Mouse (Mus musculus): ENCODE measurements around the gene Fzd7. TPM values are rescaled to one million over a fixed set of nuclear protein-coding genes. Genes with fewer than 3 reads are reported as not detected.

Fzd7 gene
- total RNA-seq, 2 experiments from 2014 or later: 5.4 to 6.7 TPM

DNA sequence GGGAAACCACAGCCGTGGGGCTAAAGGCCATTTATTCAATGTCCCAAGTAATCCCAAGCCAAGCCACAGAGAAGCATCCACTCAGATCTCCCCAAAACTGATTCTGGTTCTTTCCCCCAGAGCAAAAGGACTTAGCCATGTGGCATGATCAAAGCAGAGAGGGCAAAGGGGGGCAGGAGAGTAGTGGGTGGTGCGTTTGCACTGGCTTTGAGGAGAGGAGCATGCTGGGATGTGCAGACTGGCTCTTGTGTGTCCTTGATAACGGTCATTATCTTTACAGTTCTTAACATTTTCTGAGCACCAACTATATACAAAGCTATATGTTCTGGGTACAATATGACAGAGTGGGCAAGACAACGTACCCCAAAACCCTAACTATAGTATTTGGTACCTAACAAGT lies 10.2 kb downstream of the Fzd7 start:
- Histone ChIP-seq H3K4me3 (no peak overlapping the region), H3K27ac (no peak overlapping the region)
- no peak for TF ChIP-seq CTCF (conservative IDR thresholded peaks at IDR 0.05)
- DNase-seq (ENCODE audit: low spot score in 2 of 2): no peak

DNA sequence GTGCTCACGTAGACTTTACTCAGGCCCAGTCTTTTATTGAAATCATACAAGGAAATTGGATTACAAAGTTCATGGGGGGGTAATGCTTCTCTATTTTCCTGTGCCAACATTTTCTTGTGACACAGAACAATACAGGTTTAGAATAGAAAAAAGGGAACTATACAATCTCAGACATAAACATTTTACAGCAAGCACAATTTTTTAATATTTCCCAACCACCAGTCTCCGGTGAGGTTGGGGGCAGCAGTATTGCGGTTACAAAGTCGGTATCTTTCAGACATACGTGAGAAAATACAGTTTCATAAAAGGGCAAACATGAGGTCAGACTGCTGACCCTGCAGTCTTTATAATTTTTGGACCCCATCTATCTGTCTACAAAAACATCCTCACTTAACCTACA lies 13.7 kb downstream of the Fzd7 start:
- DNase-seq (ENCODE audit: low spot score in 2 of 2): no peak
- no peak for TF ChIP-seq CTCF (conservative IDR thresholded peaks at IDR 0.05)
- Histone ChIP-seq H3K4me3 (no peak overlapping the region), H3K27ac (no peak overlapping the region)

DNA sequence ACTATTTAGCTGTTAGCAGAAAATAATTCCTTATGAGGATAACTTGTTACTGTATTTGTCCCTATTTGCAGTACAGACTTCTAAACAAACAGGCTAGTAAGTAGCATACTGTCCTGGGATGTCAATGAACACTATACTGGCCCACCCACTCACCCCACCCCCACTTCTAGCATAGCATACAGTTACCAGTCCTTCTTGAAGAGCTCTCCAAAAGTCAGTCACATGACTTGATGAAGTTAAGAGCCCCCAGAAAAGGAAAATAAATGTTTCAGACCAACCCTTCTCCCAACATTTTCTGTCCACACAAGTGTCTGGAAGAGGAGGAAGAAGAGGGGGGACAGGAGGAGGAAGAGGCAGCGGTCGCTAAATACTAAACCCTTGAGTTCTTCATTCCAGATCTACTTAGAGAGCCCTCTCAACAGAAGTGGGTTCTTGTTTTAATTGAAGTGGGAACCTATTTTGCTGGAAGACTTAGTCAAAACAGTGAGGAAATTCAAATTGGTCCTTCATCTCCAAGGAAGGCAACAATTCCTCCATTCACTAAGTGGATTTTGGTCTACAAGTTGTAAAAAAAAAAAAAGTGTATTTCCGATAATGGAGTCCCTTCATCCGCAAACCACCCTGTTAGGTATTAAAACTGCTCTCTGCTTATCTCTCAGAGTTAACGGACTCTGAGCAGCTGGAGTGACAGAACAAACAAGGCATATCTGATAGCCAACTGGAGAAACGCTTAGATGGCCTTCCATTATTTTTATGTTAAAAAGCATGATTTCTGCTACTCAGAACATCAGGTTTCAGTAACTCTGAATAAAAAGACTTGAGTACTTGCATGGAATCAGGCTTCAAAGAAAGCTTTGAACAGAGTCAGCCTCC lies 15.8 kb downstream of the Fzd7 start:
- no peak for TF ChIP-seq CTCF (conservative IDR thresholded peaks at IDR 0.05)
- Histone ChIP-seq H3K4me3 (no peak overlapping the region), H3K27ac (no peak overlapping the region)
- no peak for DNase-seq (ENCODE audit: low spot score in 2 of 2)

DNA sequence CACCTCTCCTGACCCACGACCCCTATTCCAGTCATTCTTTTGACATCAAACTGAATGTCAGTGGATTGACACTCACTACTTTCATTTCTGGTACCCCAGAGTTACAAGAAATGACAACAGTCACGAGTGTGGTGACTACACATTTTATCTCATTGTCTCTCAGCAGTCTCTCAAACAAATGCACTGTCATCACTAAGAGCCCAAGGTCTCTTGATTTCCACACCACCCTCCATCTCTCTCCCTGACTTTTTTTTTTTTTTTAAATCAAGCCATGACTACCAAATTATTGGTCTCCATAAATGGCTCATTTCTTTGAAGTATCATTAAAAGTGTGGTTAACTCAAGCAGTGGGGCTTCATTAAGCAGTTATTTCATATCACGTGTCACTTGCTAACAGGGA lies 17.1 kb downstream of the Fzd7 start:
- no peak for DNase-seq (ENCODE audit: low spot score in 2 of 2)
- no peak overlapping the region for H3K4me3 ChIP-seq
- H3K27ac ChIP-seq: no peak overlapping the region
- no peak for TF ChIP-seq CTCF (conservative IDR thresholded peaks at IDR 0.05)

DNA sequence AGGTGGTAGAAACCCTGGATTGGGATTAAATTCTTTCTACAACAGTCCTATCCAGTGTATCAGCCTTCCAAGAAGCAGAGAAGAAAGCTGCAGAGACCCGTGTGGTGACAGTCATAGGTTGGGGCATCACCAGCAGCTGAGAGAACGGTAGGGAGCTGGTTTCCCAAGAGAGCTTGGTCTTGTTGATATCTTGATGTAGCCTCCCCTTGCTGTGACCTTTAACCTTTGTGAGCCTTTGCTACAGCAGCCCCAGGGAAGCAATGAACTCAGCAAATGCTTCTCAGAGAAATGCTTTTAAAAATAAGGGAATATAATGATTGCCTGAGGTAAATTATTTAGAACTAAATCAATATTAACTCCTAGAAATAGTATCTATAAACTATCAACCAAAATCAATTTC lies 20.1 kb downstream of the Fzd7 start:
- no peak for DNase-seq (ENCODE audit: low spot score in 2 of 2)
- Histone ChIP-seq H3K4me3 (no peak overlapping the region), H3K27ac (no peak overlapping the region)
- TF ChIP-seq CTCF (conservative IDR thresholded peaks at IDR 0.05): no peak

DNA sequence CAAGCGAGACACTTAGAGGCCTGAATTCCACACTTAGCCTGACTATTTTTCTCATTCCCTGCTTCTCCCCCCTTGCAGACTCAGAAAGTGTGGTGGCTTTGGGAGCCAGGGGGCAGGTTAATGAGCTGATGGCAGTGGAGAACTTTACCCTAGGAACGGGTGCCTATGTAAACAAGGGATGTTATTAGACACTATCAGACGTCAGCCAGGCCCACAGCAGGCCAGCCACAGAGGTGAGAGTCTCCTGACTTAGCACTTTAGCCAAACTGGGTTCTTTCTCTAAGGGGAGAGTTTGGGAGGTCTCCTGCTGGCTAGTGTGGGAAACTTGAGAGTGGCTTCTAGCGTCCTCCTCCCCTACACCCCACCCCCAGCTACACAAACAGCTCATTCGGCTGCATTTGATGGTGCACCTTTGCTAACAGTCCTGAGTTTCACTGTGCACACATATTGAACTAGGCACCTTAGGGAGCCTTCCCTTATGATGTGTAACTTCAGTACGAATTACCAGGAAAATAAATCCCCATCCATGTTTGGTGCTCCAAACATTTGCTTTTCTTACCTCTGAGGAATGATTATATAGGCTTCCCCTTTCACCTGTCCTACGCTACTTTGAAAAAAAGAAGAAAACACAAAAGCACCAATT lies 21.6 kb downstream of the Fzd7 start:
- no peak for DNase-seq (ENCODE audit: low spot score in 2 of 2)
- no peak overlapping the region for H3K4me3 ChIP-seq
- no peak overlapping the region for H3K27ac ChIP-seq
- no peak for TF ChIP-seq CTCF (conservative IDR thresholded peaks at IDR 0.05)

DNA sequence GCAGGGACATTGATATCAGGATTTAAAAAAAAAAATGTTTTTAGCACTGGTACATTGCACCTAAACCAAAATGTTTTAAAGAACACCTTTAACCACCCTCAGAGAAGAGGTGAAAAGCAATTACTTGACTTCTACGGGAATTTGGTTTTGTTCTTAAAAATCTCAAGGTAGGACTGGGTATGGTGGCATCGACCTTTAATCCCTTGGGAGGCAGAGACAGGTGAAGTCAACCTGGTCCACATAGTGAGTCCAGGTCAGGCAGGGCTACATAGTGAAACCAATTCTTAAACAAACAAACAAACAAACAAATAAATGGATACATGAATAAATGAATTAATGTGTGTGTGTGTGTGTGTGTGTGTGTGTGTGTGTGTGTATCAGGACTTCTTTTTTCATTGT lies 22.1 kb downstream of the Fzd7 start:
- no peak overlapping the region for H3K4me3 ChIP-seq
- TF ChIP-seq CTCF (conservative IDR thresholded peaks at IDR 0.05): no peak
- H3K27ac ChIP-seq: no peak overlapping the region
- no peak for DNase-seq (ENCODE audit: low spot score in 2 of 2)

DNA sequence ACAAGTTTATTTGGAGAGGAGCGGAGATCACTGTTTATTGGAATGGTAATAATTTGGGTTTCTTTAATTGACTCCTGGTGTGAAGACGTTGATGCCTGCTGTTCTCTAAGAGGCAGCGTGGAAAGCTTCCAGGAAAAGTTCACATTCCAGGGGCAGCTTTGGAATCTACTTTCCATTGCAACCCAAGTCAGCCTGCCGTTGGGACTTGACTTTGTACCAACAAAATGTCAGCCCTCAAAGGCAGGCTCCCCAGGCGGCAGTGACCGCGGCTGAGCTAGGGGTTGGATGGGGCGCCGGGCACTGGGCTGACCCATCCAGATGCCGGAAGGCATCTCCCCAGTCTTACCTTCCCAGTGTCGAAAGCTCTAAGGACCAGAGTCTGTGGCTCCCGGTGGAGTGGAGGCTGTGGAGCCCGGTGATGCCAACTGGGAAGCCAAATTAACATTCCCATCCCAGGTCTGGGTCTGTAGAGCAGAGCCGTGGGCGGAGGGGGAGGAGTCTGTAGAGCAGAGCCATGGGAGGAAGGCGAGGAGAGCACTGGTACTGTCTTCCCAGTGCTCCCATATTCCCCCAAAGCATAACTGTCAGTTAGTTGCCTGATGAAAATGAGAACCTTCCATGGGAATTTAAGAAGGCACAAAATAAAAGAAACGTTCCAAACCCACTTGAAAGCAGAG lies 26.4 kb downstream of the Fzd7 start:
- no peak overlapping the region for H3K4me3 ChIP-seq
- H3K27ac ChIP-seq: no peak overlapping the region
- TF ChIP-seq CTCF (conservative IDR thresholded peaks at IDR 0.05): no peak
- no peak for DNase-seq (ENCODE audit: low spot score in 2 of 2)

DNA sequence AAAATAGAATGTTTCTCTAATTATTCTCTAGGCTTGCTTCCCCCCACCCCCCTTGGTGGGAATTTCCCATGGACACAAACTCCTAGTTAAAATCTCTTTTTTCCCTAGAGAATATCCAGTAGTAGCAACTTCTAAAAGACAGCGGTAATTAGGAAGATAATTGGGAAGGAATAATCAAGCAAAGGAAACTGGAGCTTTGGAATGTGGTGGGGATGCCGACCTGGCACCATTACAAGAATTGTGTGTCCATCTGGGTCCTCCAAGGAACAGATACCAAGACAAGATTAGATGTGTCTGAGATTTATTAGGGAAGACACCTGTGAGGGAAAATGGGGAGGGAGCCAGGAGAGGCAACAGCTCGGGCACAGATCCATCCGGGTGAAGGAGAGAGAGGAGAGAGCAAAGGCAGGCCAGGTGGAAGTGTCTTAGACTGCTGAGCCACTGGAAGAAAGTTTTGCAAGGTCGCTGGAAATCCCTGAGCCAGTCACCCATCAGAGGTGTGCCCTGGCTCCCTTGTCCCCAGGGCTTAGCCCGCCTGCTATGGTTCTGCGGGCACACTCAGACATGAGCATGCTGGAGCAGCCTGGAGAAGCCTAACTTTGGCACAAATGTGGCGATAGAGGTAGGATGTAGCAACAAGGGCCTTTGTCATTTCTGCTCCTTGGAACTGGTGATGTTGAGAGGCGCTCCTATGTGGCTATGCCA lies 29.5 kb downstream of the Fzd7 start:
- no peak for DNase-seq (ENCODE audit: low spot score in 2 of 2)
- TF ChIP-seq CTCF (conservative IDR thresholded peaks at IDR 0.05): no peak
- no peak overlapping the region for H3K27ac ChIP-seq
- no peak overlapping the region for H3K4me3 ChIP-seq

DNA sequence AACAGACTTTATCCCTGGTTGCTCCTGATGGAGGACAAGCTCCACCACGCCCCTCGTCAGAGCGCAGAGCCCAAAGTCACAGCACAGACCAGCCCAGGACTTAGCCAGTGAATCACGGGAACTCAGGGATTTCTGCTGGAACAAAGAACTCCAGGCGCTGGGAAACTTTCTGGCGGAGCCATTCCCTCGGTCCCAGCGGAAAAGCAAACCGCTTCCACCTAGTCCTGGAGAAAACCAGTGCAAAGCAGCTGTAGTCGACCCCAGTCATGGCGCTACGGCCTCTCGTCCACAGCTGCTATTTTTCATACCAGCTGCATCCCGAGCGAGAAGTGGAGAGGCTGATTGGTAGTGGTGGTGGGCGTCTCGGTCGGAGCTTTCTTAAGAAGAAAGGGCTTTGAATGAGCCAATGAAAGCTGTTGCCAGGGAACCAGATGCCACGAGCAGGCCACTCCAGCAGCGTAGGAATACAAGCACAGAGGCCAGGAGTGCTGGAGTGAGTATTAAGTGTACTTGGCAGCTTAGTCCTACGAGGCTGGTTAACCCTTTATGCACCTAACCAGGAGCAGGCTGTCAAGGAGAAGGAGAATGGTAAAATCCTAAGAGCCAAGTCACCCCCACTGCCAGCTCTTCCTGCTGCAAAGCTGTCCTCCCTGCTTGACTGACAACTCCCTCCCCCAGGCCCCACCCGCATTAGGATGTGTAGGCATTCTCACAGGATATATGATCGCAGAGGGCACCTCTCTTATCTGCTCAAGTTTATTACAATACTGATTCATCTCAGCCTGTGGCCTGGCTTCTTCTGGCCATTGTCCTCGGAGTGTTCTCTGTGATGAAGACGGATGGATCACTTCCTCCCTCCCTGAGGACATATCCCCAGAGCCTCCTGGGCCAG lies 34.0 kb downstream of the Fzd7 start, which contains the start of gene Gm973:
Gene Gm973, plus strand, starts transcription at position 239 of the 892 bp plus-strand sequence.
- TF ChIP-seq CTCF (conservative IDR thresholded peaks at IDR 0.05): no peak
- DNase-seq (ENCODE audit: low spot score in 2 of 2): peak; percentile 46 to 72
- peak within 1 kb of the TSS; percentile 91 for H3K27ac ChIP-seq
- H3K4me3 ChIP-seq: peak within 1 kb of the TSS; percentile 41

DNA sequence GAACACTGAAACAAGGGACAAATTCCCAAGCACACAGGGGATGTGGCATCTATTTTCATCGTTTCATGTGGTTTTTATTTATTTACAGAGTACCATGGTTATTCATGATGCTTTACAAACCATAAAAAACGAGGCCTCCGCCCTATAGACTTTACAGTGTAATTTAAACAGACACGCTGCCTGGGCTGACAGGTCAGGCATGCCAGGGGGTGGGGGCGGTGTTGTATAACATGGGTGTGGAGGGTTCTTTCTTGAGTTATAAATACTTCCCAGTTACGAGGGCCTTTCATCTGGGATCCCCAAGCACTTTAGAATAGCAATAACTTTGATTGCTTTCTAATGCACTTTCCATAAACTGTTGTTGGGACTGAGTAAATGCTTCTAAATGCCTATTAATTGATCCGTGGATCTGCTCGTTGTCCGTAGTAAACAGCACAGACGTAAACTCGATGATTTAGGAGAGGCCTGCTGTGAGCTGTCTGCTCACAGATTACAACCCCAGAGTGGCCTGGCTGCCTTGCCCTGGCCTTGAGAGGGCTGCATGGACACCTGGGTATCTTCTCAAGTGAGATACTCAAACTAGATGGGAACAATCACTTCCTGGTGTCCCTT lies 38.1 kb downstream of the Fzd7 start:
- no peak for TF ChIP-seq CTCF (conservative IDR thresholded peaks at IDR 0.05)
- H3K27ac ChIP-seq: no peak overlapping the region
- DNase-seq (ENCODE audit: low spot score in 2 of 2): no peak
- no peak overlapping the region for H3K4me3 ChIP-seq
